Mouse (Mus musculus): ENCODE measurements around the gene Etl4.
A peak's percentile ranks its signal among the peaks of the same experiment; 100 is the strongest.

Etl4 gene

DNA sequence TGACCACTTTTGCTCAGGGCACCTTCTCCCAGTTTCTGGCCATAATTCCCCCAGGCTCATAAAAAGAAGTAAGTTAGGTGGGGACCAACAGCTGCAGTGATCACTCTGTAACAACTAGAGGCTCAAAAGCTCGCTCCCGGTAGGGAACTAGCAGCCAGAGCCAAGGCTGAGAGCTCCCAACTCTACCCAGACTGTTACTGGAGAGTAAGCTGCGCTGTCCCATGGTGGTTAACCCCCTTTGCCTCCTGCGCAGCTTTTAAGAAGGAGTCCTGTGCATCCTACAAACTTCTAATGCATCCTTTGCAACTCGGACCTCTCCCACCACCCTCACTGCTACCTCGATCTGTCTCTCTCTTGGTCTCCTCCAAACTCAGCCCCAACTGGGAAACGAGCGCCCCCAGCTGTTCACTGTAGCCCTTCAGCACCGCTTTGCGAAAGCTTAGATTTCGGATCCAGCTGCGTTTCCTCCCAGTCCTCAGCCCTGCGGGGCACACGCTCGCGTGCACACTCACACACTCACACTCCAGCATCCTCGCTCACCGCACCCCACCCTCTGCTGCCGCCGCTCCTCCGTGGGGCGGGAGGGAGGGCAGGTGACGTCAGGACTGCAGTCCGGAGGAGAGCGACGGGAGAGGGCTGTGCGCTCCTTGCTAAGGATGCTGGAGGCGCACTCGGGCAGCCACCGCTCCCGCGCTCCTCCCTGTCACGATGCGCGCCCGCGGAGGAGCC is at the start of gene Etl4:
Gene Etl4, plus strand, starts transcription at position 610 of the 729 bp plus-strand sequence.
- DNase-seq (ENCODE audit: low spot score), result peak; percentile 29

DNA sequence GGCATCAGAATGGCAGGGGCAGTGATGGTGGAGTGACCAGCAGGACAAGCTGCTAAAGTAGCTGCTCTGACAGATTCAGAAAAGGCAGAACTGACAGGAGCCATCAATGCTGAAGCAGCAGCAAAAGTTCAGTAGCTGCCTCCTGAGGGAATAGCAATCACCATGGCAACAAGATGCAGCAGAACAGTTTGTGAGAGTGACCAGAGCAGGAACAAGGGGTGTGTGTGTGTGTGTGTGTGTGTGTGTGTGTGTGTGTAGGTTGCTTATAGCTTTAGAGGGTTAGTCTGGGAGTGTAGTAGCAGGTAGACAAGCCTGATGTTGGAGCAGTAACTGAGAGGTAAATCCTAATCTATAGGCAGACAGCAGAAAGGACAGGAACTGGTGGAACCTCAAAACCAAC is 40.4 kb upstream of the Etl4 start:
- no peak for DNase-seq (ENCODE audit: low spot score)

DNA sequence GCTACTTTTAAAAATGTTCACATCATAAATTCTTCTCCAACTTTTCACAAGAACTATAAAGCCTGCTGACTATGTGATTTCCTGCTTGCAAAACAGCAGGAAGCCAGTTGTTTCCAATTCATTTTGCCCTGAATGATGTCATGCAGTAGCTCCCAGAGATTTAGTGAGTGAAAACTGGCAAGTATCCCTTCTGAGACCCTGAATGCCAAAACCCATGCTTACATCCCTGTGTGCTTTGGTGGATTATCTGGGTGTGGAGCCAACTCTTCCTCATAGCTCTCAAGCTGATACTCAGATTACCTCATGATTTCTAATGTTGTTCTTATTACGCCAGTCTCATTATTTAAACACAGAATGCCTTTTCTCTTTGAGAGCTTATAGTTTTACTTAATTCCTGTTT is 37.7 kb upstream of the Etl4 start:
- no peak for DNase-seq (ENCODE audit: low spot score)

DNA sequence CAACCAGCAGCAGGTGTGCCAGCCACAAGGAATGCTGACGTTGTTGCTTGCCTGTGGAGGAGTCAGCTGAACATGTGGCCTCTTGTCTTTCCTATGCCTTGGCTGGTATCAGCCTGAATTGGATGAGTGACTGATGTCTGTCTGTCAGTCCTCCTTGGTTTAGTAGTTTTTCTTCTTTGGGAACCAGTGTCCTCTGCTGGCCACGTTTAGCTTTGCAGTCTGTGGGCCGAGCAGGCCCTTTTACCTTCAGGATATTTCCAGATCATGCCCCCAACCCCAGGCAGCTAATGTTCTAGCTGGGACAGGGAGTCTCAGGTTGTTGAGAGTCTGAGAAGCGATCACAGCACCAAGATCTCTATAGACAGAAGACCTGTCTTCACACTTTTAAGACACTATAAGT is 18.7 kb upstream of the Etl4 start:
- no peak for DNase-seq (ENCODE audit: low spot score)

DNA sequence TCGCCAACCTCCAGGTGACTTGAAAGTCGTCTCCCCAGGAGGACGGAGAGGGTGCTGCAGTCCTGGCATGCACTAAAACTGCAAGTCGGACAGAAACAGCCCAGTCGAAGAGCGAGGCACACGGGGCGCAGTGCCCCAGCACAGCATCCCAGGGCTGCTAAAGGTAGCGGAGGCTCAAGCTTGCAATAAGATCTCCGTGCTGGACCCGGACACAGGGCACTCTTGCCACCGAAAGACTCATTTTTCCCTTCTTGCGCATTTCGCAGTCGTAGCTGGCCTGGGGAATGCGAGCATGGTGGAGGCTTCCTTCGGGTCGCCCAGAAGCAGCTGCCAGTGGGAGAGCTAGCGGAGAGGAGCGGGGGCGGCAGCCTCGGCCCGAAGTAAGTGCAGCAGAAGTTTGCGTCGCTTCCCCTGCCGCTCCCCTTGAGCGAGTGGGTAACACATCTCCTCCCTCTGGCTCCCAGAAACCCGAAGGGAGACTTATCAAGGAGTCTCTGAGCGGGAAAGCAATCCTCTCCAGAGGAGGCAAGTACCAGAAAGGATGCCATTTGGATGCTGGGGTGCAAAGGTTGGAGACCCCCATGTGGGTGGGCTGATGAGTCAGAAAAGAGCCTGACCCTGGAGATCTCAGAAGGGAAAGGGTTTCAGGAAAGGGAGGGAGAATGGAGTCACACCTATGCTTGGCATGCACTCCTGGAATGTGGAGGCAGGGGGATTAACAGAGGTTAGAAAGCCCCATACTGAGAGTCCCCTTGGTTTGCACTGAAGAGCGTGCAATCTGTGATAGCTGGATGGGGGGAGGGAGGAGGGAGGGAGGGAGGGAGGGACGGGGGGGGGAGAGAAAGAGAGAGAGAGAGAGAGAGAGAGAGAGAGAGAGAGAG is 560 bp downstream of the Etl4 start:
- no peak for DNase-seq (ENCODE audit: low spot score)

DNA sequence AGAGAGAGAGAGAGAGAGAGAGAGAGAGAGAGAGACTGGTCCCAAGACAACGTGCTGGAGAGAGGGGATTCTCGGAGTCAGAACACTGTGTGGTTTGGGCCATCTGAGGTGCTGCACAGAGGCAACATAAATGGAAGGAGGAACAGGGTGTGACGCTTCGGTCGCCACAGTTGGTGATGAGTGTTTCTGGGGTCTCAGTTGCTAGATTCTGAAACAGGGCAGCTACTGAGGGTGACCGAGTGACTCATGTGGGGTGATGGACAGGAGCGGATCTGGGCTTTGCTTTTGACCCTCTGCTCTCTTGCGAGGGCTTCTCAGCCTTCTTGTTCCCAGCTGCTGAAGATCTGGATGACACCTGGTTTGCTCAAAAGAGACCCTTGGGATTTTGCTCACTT is 1.2 kb downstream of the Etl4 start:
- no peak for DNase-seq (ENCODE audit: low spot score)

DNA sequence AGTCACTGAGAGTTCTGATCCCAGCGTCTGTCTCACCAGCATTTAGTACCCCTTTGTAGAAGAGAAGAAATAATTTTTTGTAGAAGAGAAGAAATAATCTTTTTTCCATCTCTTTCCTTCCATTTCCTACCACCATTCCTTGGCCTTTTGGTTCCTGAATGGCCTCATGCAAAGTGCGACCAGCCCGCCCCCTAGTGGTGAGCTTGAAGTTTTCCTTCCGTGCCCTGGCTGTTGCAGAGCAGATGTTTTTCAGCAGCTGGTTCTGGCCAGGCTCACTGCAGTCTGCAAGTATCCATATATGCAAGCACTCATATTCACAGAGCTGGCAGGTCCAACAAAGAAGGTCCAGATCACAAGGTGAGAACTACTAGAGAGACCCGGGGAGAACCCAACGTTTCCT is 9.6 kb downstream of the Etl4 start:
- peak; percentile 27 for DNase-seq (ENCODE audit: low spot score)

DNA sequence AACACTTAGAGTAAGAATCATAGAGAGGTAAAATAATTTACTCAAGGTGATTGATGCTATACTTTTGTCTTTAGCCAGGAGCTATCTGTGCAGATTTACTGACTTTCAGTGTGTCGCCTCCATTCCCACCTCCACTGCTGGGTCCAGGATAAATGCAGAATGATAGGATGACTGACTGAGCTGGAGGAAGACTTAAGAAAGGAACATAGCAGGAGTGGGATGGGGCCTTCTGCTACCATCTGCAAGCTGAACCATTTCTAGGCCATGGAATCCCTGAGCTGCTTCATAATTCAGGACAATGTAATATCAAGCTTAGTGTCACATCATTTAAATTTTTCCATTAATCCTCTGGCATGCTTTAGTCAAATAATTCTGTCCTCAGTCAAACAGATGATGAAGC is 20.4 kb downstream of the Etl4 start:
- DNase-seq (ENCODE audit: low spot score), result no peak

DNA sequence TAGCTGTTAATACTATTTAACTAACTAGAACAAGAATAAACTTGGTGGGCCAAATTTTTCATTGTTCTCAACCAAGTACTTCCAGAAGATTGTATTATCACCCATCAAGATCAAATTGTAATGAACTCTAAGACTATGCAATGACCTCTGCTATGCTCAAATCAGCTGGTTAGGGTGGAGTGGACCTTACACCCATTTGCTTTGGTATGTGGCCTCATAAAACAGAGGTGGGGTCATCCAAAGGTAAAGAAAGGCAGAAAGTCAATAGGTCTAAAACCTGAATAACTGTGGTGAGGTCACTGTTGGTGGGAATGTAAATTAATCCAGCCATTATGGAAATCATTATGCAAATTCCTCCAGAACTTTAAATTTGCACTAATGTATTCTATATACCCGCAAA is 24.3 kb downstream of the Etl4 start:
- DNase-seq (ENCODE audit: low spot score), result no peak

DNA sequence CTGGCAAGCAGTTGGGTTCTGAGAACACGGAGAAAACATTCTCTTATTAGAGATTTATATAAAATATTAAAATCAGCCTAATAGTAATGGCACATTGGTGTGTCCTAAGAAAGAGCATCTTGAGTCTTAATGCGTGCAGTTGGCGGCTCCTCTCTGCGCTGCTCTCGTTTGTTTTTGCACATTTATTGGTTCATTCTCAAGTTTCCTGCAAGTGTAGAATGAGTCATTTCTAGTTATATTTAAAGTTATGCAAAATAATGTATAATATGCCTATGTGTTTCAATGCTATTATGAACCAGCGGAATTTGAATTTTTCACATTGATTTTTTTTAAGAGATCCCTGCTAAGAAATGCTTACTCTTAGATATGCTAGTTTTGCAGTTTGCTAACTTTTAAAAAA is 35.6 kb downstream of the Etl4 start:
- DNase-seq (ENCODE audit: low spot score), result no peak

DNA sequence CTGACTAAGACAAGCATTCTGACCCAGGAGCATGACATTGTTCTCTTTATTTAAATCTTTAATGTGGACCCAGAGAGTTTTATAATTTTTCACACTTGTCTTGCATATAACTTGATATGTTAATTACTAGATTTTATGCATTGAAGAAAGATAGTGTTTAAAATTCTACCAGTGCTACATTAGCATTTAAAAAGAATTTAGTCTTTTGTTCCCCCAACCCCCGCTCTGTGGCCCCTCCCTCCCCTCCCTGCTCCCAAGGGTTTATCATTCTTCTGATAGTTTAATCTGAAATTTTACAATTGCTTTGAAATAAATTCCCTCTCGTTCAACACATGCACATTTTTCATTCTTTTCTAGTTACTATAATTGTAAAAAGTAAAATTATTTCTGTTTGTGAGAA is 43.4 kb downstream of the Etl4 start:
- DNase-seq (ENCODE audit: low spot score), result no peak

DNA sequence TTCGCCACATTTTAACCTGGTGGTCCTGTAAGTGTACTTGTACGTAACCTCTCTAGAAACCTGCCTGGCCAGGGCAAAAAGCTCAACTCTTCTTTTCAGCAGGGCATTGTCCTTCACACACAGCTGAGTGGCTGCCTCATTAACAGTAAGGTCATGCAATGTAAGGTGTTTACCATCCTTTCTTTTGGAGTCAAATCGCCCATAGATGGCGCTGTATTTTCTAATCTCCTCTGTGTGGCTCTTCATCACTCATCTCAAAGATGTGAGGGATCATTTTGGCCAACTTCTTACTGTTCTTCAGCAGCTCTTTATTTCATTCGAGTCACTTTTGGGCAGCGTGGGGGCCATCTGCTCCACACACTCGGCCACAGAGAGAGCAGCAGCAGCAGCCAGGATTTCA is 56.9 kb downstream of the Etl4 start:
- DNase-seq (ENCODE audit: low spot score), result no peak

DNA sequence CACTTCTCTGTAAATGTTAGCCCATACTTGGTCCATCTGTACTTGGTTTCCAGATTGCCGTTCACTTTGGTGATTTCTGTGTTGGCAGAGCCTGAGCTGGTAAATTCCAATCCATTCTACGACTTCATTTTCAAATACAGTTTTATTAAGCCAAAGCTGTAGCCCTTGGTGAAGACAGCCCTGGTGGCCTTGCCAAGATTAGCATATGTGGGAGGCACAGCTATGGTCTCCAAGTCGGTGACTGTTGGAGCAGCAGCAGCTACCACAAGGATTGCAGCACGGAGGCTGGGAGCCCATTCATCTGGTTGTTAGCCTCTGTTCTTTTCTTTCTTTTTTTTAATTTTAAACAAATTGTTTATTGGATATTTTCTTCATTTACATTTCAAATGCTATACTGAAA is 128.1 kb downstream of the Etl4 start:
- no peak for DNase-seq (ENCODE audit: low spot score)

DNA sequence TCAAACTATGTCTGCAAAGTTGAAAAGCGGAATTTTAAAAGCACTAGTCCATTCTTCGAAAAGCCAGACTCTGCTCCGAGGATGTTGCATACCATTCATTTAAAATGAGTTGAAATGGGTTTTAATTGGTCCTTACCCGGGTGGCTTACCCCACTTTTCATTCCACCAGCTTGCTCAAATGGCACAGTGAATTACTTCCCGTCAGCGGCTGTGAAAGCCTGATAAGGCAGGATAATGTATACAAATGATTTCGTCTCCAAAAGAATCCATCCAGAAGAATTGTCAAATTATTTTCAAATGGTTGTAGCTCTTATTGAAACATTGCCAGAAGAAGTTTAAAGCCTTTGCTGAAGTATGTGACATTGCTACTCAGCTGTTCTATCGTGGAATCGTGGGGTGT is 162.8 kb downstream of the Etl4 start:
- DNase-seq (ENCODE audit: low spot score), result no peak

DNA sequence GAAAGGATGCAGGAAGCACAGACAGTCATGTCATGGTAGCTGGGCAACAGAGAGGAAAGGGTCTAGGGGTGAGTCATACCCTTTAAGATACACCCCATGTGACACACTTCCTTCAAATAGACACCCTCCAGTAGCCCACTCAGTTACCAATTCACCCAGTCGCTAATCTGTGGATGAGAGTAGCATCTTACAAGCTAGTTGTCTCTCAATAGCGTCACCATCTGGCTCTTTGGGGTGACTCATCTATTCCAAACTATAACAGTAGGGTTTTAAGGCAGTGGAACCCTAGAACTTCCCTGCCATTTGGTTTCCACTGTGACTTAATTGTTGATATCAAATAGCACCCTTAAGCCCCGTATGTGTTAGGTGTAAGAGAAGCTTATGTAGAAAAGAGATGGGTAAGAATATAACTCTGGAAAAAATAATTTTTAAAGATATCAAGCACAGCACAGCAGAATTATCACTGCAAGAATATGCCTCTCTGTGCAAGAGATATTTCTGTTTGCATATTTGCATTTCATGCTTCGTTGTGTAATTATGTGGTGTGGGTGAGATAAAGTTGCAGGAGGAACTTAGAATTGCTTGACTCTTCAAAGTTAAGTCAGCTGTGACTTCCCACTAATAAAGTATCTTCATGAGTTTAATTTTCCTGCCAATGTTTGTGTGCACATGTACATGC is 166.7 kb downstream of the Etl4 start:
- no peak for DNase-seq (ENCODE audit: low spot score)

DNA sequence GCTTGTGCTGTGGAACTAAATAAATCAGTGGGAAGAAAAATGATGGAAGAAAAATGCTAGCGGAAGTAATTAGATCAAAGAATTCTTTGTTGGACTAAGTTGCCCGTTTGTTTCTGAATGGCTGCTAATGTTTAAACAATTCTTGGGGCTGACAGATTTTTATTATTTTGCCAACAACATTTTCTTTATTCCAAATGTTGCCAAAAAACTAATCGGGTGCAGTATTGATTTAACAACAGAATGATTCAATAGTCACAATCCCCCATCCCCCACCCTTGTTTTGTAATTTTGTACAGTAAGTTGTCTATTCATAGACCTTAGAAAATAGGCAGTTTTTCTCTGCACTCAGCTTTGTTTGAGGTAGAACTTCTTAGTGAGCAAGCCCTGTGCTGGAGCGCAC is 175.2 kb downstream of the Etl4 start:
- no peak for DNase-seq (ENCODE audit: low spot score)

DNA sequence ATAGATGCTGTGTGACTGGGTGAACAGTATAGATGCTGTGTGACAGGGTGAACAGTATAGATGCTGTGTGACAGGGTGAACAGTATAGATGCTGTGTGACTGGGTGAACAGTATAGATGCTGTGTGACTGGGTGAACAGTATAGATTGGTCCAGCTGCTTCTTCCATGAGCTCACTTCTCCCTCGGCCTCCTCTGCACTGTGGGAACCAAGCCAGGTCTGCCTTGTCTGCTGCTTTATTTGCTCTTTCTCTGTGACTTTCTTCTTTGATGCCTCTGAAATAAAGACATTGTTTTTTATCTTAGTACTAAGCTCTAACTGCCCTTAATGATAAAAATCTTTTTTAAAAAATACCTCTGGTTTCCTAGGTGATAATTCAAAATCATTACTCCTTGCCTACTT is 195.9 kb downstream of the Etl4 start:
- no peak for DNase-seq (ENCODE audit: low spot score)

DNA sequence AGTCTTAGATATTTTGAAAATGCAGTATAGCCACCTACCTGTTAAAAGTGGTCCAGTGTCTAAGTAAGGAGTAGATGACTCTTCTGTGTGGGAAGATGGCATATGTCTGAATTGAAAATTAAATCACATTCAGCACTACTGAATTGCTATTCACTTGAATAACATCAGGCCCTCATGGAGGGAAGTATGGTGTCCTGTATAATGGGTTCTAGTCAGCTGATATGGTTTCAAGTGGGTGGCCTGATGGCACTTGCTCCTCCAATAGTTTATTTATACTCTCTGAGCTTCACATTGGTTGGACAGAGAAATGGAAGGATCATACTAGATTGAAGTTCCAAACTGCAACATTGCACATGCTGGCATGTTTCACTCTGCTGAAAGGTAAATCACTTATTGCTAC is 202.1 kb downstream of the Etl4 start:
- no peak for DNase-seq (ENCODE audit: low spot score)

DNA sequence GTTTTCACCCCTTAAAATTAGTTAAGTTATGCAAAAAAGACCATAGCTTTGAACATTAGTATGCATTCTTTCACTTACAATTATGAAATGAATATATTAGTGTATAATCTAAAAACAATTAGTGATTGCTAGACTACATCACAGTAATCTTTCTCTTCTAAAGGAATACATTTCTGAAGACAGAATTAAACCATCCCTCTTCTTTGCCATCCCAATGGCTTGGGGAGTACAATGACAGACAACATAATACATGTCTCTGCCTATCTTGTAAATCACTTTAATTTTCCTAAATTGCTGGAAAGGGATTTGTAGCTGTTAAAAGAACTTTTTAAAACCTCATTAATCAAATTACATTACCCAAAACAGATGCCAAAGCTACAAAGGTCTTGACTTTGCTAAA is 216.3 kb downstream of the Etl4 start:
- no peak for DNase-seq (ENCODE audit: low spot score)

DNA sequence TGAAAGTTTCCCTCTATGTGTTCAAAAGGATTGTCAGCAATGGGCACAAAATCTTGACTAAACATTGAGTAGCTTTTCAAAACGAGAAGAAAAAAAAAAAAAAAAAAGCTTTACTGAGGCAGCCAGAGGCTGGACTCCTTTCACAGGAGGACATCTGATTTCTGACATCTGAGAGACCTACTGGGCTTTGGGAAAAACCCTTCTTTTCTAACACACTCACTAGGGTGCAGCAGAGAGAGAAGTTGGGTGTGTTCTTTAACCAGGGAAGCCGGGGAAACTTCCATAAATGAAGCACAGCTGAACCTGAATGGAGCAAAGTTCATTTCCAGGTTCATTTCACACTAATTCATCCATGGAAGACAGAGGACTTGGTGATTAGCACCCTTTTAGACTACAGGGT is 222.2 kb downstream of the Etl4 start:
- no peak for DNase-seq (ENCODE audit: low spot score)

DNA sequence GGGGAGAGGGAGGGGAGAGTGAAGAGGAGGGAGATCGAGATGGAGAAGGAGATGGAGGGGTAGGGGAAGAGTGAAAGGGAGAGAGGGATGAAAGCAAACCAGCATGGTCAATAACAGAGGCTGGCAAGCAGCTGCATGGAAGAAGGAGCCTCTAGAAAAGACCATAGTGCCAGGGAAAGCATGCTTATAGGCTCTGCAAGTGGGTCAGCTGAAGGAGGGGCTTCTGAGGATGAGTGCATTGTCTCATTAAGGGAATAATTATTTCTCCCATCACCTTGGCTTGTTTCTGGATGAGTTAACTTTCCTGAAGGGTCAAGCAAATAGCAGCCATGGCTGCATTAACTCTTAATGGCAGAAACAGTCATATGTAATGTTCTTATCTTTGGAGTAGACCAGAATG is 228.8 kb downstream of the Etl4 start:
- DNase-seq (ENCODE audit: low spot score), result no peak

DNA sequence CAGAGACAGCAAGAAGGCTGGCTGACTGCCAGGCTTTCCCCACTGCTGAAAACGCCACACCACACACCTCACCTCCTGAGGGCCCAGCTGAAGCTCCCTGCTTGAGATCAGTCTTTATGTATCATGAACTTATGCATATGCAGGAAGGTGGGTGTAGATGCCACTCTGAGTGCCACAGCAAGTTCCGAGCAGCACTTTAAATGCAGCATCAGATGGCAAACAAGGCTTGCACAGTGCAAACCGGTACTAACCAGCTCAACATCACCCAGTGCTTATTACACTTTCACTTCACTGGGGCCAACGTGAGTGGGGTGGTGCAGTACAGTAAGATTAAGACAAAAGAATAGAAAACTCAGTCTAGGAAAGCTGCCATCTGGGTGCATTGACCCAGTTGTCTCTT is 235.8 kb downstream of the Etl4 start:
- no peak for DNase-seq (ENCODE audit: low spot score)

DNA sequence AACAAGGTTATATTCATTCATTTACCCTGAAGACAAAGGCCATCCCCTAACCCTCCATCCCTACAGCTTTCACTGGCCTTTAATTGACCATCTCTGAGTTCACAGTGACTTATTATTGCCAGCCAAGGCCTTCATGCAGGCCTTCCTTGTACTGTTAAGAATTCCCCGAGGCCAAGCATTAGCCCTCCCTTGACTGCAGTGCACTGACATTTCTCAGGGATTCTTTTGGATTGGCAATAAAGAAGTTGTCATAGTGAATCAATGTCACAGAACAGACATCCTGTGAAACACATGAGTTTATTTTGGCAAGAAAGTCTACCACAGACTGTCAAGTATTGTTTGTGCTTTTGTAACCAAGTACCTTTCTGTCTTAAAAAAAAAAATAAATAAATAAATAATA is 257.5 kb downstream of the Etl4 start:
- no peak for DNase-seq (ENCODE audit: low spot score)
